Comparison of ENCODE assay signal across 8 mouse cellular contexts in the genomic region with DNA sequence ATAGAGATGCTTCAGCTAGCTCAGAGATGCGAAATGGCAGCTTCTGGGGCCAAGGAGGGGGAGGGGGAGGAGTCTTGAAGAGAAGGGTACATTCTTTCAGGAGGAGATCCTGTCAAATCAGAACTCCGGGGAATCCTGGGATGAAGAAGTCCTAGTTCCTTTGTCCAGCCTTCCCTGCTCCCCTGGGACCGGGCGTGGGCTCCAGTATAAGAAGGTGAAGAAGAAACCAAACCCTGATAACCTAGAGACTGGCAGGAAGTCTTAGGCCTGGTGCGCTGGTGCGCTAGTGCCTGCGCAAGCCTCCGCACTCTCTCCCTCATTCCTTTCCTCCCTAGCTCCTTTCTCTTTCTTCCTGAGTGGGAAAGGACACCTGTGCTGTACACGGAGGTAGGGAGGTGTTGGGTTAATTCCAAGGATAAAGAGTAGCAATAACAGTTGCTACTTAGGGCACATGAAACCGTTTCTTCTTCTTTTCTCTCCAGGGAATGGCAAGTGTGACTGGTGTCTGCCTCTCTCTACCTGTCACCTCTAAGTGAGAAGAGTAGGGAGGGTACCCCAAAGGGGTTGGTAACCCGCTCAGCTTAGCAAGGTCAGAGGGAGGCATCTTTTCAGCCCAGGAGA. TPM values are rescaled to one million over a fixed set of nuclear protein-coding genes. Genes with fewer than 3 reads are reported as not detected.
DNase-seq lines count a peak whose midpoint lies in the region; ATAC-seq and TF ChIP-seq lines count a peak whose summit lies in the region.

No protein-coding gene starts in this region.

- H3K27me3 ChIP-seq in liver, adult 2 months (ENCODE audit: control insufficient read depth, insufficient read depth, low read length) = no peaks in the 10 kb centered on the region
- H3K27me3 ChIP-seq in intestine, embryonic 15.5 days (replicated peaks) = no peaks in the 10 kb centered on the region
- H3K27me3 ChIP-seq in myocyte (ENCODE audit: control insufficient read depth, insufficient read depth, insufficient read length) = no peaks in the 10 kb centered on the region

- no peak for TF ChIP-seq CTCF in liver, adult 2 months (IDR thresholded peaks at IDR 0.05; ENCODE audit: low read depth, low read length)
- no peak for TF ChIP-seq CTCF in cortical plate, adult 2 months (IDR thresholded peaks at IDR 0.05; ENCODE audit: extremely low read depth, insufficient read depth, low read length)

- no peaks in the 10 kb centered on the region for H3K79me2 ChIP-seq in liver, adult 2 months (ENCODE audit: control insufficient read depth, insufficient read depth, low read length)
- peaks cover 25% of the 10 kb centered on the region for H3K79me2 ChIP-seq in myocyte (ENCODE audit: control insufficient read depth, insufficient read depth)

- H3K4me1 ChIP-seq in liver, adult 2 months (ENCODE audit: control insufficient read depth, insufficient read depth, low read length) = no peaks in the 10 kb centered on the region; the same call in 1 of the 2 replicates
- H3K4me1 ChIP-seq in cortical plate, adult 2 months (ENCODE audit: control insufficient read depth, insufficient read depth, low read length) = no peaks in the 10 kb centered on the region; the same call in 1 of the 2 replicates
- peaks cover 9% of the 10 kb centered on the region for H3K4me1 ChIP-seq in intestine, embryonic 15.5 days (replicated peaks)

- DNase-seq in liver, adult 2 months (ENCODE audit: extremely low read depth, low read depth, low spot score) = no peak
- no peak for DNase-seq in liver
- no peak for DNase-seq in yolk sac, embryonic 10.5 days (ENCODE audit: low spot score)
- DNase-seq in gastrocnemius, postnatal 36 days = no peak

- intact Hi-C loops in gastrocnemius, postnatal 36 days (cut with DNase I) = no loop called here

- H3K9me3 ChIP-seq in intestine, embryonic 15.5 days = no peaks in the 10 kb centered on the region

- H3K36me3 ChIP-seq in liver, adult 2 months (ENCODE audit: control insufficient read depth, insufficient read depth, low read length) = no peaks in the 10 kb centered on the region
- H3K36me3 ChIP-seq in intestine, embryonic 15.5 days = 0 out of 2 replicates have a peak, but pooled peaks cover 9% of the 10 kb centered on the region
- H3K36me3 ChIP-seq in myocyte (ENCODE audit: control insufficient read depth, insufficient read depth) = peaks cover 35% of the 10 kb centered on the region

- H3K4me2 ChIP-seq in intestine, embryonic 15.5 days (replicated peaks) = peak overlapping the region; percentile 95
- peak overlapping the region; percentile 95 for H3K4me2 ChIP-seq in myocyte (ENCODE audit: low read depth)

- H3K9ac ChIP-seq in liver, adult 2 months (ENCODE audit: low read depth, low read length) = peak overlapping the region; percentile 73; the same call in 1 of the 2 replicates
- peak overlapping the region; percentile 82 for H3K9ac ChIP-seq in intestine, embryonic 15.5 days

- H3ac ChIP-seq in myocyte (ENCODE audit: control insufficient read depth, insufficient read length) = peak overlapping the region; percentile 47

- H3K27ac ChIP-seq in liver, adult 2 months (replicated peaks; ENCODE audit: insufficient read depth, low read depth, low read length) = no peak overlapping the region
- no peak overlapping the region for H3K27ac ChIP-seq in cortical plate, adult 2 months (ENCODE audit: insufficient read depth, low read length)
- peak overlapping the region; percentile 87 for H3K27ac ChIP-seq in intestine, embryonic 15.5 days

- no peak for ATAC-seq in intestine, embryonic 15.5 days
- no peak for ATAC-seq in inflammation-experienced regulatory T-cells, adult 6 months

- WGBS in liver, adult 2 months = 81% methylated on average over 11 of the region's 11 CpGs
- WGBS in intestine, embryonic 15.5 days = 25% methylated on average over 11 of the region's 11 CpGs

- no peak for TF ChIP-seq POLR2A in liver, adult 2 months (IDR thresholded peaks at IDR 0.05; ENCODE audit: extremely low read depth, insufficient read depth, low read length)
- TF ChIP-seq POLR2A in cortical plate, adult 2 months (IDR thresholded peaks at IDR 0.05; ENCODE audit: extremely low read depth, insufficient read depth, low read length) = no peak
- no peak for TF ChIP-seq POLR2A in myocyte (IDR thresholded peaks at IDR 0.05; ENCODE audit: insufficient read length, low read depth)

- peak overlapping the region; percentile 62 for H3K4me3 ChIP-seq in liver, adult 2 months (ENCODE audit: insufficient read depth, low read depth, low read length)
- H3K4me3 ChIP-seq in cortical plate, adult 2 months (ENCODE audit: insufficient read depth, low read length) = peak overlapping the region; percentile 61
- peak overlapping the region; percentile 74 for H3K4me3 ChIP-seq in intestine, embryonic 15.5 days (replicated peaks)
- peak overlapping the region; percentile 99 for H3K4me3 ChIP-seq in myocyte

TF ChIP-seq in myocyte, 11 proteins besides CTCF, POLR2A, EP300 and RAD21:
- no peak for TF ChIP-seq MYOG (IDR thresholded peaks at IDR 0.05; ENCODE audit: control insufficient read depth in 1 of 3, insufficient read depth in 1 of 3, insufficient read length in 2 of 3, low read depth in 2 of 3)
- TF ChIP-seq POLR2AphosphoS2 (IDR thresholded peaks at IDR 0.05; ENCODE audit: insufficient read length, low read depth) = no peak
- no peak for TF ChIP-seq MYOD1 (IDR thresholded peaks at IDR 0.05; ENCODE audit: control insufficient read depth in 1 of 3, insufficient read length in 2 of 3, low read depth in 2 of 3)
- TF ChIP-seq TCF3 (IDR thresholded peaks at IDR 0.05; ENCODE audit: insufficient read length, low read depth) = no peak
- no peak for TF ChIP-seq SRF (IDR thresholded peaks at IDR 0.05; ENCODE audit: control insufficient read depth, insufficient read length, low read depth)
- TF ChIP-seq TCF12 (IDR thresholded peaks at IDR 0.05; ENCODE audit: insufficient read depth, poor library complexity, severe bottlenecking) = no peak
- no peak for TF ChIP-seq MAX (IDR thresholded peaks at IDR 0.05; ENCODE audit: low read depth)

RNA-seq across cellular contexts. Expression of a gene that starts 1.4 kb away (rescaled TPM):
- total RNA-seq in liver, adult 2 months (2014; rRNA removed) = 7.9 and 10.7 TPM in 2 replicates
- polyA plus RNA-seq in liver, adult 2 months (2012; rRNA removed) = 9.2 and 12.8 TPM in 2 replicates
- polyA plus RNA-seq in cortical plate, adult 2 months (2012; rRNA removed) = 11.6 and 12.0 TPM in 2 replicates
- 28.4 and 29.3 TPM in 2 replicates for polyA plus RNA-seq in intestine, embryonic 15.5 days (2015; fragmentation: Nextera tagmentation; extraction: Ambion mirVana)
- 166 TPM for polyA plus RNA-seq in myocyte (2012; fragmentation: generic; extraction: Trizol)
- polyA plus RNA-seq in inflammation-experienced regulatory T-cells, adult 6 months (2017; shearing (Covaris generic)) = 10 to 100 TPM; 68.4 to 89.7 (median 70.4) TPM
- total RNA-seq in gastrocnemius, postnatal 36 days (2021) = 10 to 100 TPM; 12.8 to 13.0 TPM

RNA-seq across cellular contexts. Expression of a gene that starts 23.4 kb away (rescaled TPM):
- 3.2 and 4.4 TPM in 2 replicates for total RNA-seq in liver, adult 2 months (2014; rRNA removed)
- 6.8 and 8.1 TPM in 2 replicates for polyA plus RNA-seq in liver, adult 2 months (2012; rRNA removed)
- 11.9 and 12.9 TPM in 2 replicates for polyA plus RNA-seq in cortical plate, adult 2 months (2012; rRNA removed)
- 14.5 and 15.2 TPM in 2 replicates for polyA plus RNA-seq in intestine, embryonic 15.5 days (2015; fragmentation: Nextera tagmentation; extraction: Ambion mirVana)
- 13.8 TPM for polyA plus RNA-seq in myocyte (2012; fragmentation: generic; extraction: Trizol)
- 1 to 10 TPM; 5.6 to 9.2 (median 6.0) TPM for polyA plus RNA-seq in inflammation-experienced regulatory T-cells, adult 6 months (2017; shearing (Covaris generic))
- 1 to 10 TPM; 3.7 to 5.3 TPM for total RNA-seq in gastrocnemius, postnatal 36 days (2021)

RNA-seq across cellular contexts. Expression of a gene that starts 24.9 kb away (rescaled TPM):
- 921 and 1,015 TPM in 2 replicates for total RNA-seq in liver, adult 2 months (2014; rRNA removed)
- 794 TPM in 2 replicates for polyA plus RNA-seq in liver, adult 2 months (2012; rRNA removed)
- 2,251 and 2,284 TPM in 2 replicates for polyA plus RNA-seq in cortical plate, adult 2 months (2012; rRNA removed)
- 3,667 and 3,915 TPM in 2 replicates for polyA plus RNA-seq in intestine, embryonic 15.5 days (2015; fragmentation: Nextera tagmentation; extraction: Ambion mirVana)
- polyA plus RNA-seq in myocyte (2012; fragmentation: generic; extraction: Trizol) = 12,553 TPM
- polyA plus RNA-seq in inflammation-experienced regulatory T-cells, adult 6 months (2017; shearing (Covaris generic)) = 1,000 to 10,000 TPM; 5,582 to 7,160 (median 6,033) TPM
- total RNA-seq in gastrocnemius, postnatal 36 days (2021) = 100 to 1,000 TPM; 857 to 980 TPM

RNA-seq across cellular contexts. Expression of a gene that starts 25.7 kb away (rescaled TPM):
- 0.28 and 0.47 TPM in 2 replicates for total RNA-seq in liver, adult 2 months (2014; rRNA removed)
- polyA plus RNA-seq in liver, adult 2 months (2012; rRNA removed) = 1.1 and 1.6 TPM in 2 replicates
- 33.7 and 36.7 TPM in 2 replicates for polyA plus RNA-seq in cortical plate, adult 2 months (2012; rRNA removed)
- polyA plus RNA-seq in intestine, embryonic 15.5 days (2015; fragmentation: Nextera tagmentation; extraction: Ambion mirVana) = 2.4 and 2.7 TPM in 2 replicates
- 734 TPM for polyA plus RNA-seq in myocyte (2012; fragmentation: generic; extraction: Trizol)
- 1 to 10 TPM; 2.7 to 4.6 (median 4.5) TPM for polyA plus RNA-seq in inflammation-experienced regulatory T-cells, adult 6 months (2017; shearing (Covaris generic))
- total RNA-seq in gastrocnemius, postnatal 36 days (2021) = 10 to 100 TPM in 1 of 2 experiments, 1 to 10 TPM in 1; 5.6 to 21.4 TPM

RNA-seq across cellular contexts. Expression of a gene that starts 30.3 kb away (rescaled TPM):
- 477 and 556 TPM in 2 replicates for total RNA-seq in liver, adult 2 months (2014; rRNA removed)
- polyA plus RNA-seq in liver, adult 2 months (2012; rRNA removed) = 553 and 575 TPM in 2 replicates
- 1,299 and 1,338 TPM in 2 replicates for polyA plus RNA-seq in cortical plate, adult 2 months (2012; rRNA removed)
- polyA plus RNA-seq in intestine, embryonic 15.5 days (2015; fragmentation: Nextera tagmentation; extraction: Ambion mirVana) = 1,676 and 1,825 TPM in 2 replicates
- polyA plus RNA-seq in myocyte (2012; fragmentation: generic; extraction: Trizol) = 2,234 TPM
- 1,000 to 10,000 TPM in 1 of 3 experiments, 100 to 1,000 TPM in 2; 949 to 1,454 (median 955) TPM for polyA plus RNA-seq in inflammation-experienced regulatory T-cells, adult 6 months (2017; shearing (Covaris generic))
- 100 to 1,000 TPM; 155 to 171 TPM for total RNA-seq in gastrocnemius, postnatal 36 days (2021)
